Mouse (Mus musculus): ENCODE data around the gene Artn.

- TF ChIP-seq CTCF (IDR thresholded peaks at IDR 0.05; ENCODE audit: extremely low read depth, insufficient read depth, insufficient read length, insufficient replicate concordance): no peak
- TF ChIP-seq POLR2A (IDR thresholded peaks at IDR 0.05; ENCODE audit: low read depth, low read length): no peak
Measured at GRCm38 (mm10) chr4:117885093-117885492, 44.5 kb downstream of the Artn start.

Measured in spleen, adult 2 months (tissue).